Mouse (Mus musculus) forebrain, embryonic 10.5 days (tissue): Measurements from ENCODE around the gene Aqp3. TPM values are rescaled to one million over a fixed set of nuclear protein-coding genes. Genes with fewer than 3 reads are reported as not detected.

Source experiments
- DNase-seq: peaks from one replicate; pipeline ENCODE4 v3.0.0-alpha.2; 2017; ENCODE audit warnings: low spot score; ENCODE audit errors: extremely low spot score
- H3K27ac ChIP-seq: fragments of 300-500 bp; sonication (generic); 2 replicates; pipeline ENCODE4 v1.5.1; 2016; ENCODE audit warnings: mild to moderate bottlenecking
- H3K27me3 ChIP-seq: fragments of 300-500 bp; sonication (generic); 2 replicates; pipeline ENCODE4 v1.6.1; 2016; ENCODE audit warnings: mild to moderate bottlenecking; ENCODE audit not compliant: poor library complexity, severe bottlenecking
- H3K36me3 ChIP-seq: fragments of 300-500 bp; sonication (generic); replicated peaks from 2 replicates; pipeline ENCODE4 v1.6.1; 2016; ENCODE audit warnings: mild to moderate bottlenecking, moderate library complexity
- H3K4me1 ChIP-seq: fragments of 300-500 bp; sonication (generic); 2 replicates; pipeline ENCODE4 v1.6.1; 2016
- H3K4me3 ChIP-seq: fragments of 300-500 bp; sonication (generic); 2 replicates; pipeline ENCODE4 v1.5.1; 2016; ENCODE audit warnings: mild to moderate bottlenecking, moderate library complexity
- H3K9me3 ChIP-seq: fragments of 300-500 bp; sonication (generic); 2 replicates; pipeline ENCODE4 v1.6.1; 2016; ENCODE audit warnings: mild to moderate bottlenecking, moderate library complexity
- WGBS: fragments of 180-500 bp; shearing (Covaris S2); methylation state at CpG from one replicate; pipeline ENCODE4 v1.1.7; 2016; 5-methylcytosine and 5-hydroxymethylcytosine counted together
- polyA plus RNA-seq: library from polyadenylated mRNA; unstranded; fragments of >200 nt; fragmentation: Nextera tagmentation; extraction: Ambion mirVana; gene quantifications from 2 replicates; pipeline ENCODE4 v1.2.1, GENCODE M21; 2016

Aqp3 gene
- polyA plus RNA-seq, 1 experiment from 2014 or later: 4.9 TPM

DNA sequence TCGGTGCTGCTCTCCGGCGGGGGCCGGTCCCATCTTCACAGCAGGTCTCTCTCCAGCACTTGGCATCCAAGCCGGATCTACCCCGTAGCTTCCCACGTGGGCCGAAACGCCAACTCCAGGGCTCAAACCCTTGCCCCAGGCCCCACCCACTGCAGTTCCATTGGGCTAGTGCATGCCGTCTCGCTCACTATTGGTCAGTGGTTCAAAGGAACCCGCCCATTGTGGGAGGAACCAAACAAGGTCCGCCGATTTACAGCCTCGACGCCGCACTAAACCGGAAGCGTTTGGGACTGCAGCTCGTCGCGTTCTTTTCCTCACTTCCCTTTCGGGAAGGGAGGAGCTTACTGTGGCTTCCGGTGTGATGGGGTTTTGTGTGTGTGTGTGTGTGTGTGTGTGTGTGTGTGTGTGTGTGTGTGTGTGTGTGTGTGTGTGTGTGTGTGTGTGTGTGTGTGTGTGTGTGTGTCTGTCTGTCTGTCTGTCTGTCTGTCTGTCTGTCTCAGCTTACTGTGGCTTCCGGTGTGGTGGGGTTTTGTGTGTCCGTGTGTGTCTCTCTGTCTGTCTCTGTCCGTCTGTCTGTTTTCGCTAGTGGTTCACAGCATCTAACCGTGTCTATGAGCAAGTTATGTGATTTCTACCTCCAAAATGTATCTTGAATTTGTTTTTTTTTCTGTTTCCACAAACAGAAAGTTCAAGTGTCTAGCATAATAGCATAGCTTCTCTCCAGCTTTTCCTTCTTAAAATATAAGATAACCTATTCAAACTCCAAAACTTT, 26.4 kb upstream of the Aqp3 start, which contains the start of gene Nol6:
TSS of gene Nol6 (minus strand) at position 276 of the 772 bp plus-strand sequence.
- Histone ChIP-seq H3K4me3 (peak within 1 kb of the TSS; percentile 70), H3K4me1 (peaks cover 9% of the 10 kb centered on the region), H3K9me3 (no peaks in the 10 kb centered on the region), H3K36me3 (peaks cover 35% of the 10 kb centered on the region), H3K27me3 (no peaks in the 10 kb centered on the region), H3K27ac (peak within 1 kb of the TSS; percentile 81)
- DNase-seq: peak; percentile 98
- 2% methylated on average over 29 of the region's 29 CpGs for WGBS

DNA sequence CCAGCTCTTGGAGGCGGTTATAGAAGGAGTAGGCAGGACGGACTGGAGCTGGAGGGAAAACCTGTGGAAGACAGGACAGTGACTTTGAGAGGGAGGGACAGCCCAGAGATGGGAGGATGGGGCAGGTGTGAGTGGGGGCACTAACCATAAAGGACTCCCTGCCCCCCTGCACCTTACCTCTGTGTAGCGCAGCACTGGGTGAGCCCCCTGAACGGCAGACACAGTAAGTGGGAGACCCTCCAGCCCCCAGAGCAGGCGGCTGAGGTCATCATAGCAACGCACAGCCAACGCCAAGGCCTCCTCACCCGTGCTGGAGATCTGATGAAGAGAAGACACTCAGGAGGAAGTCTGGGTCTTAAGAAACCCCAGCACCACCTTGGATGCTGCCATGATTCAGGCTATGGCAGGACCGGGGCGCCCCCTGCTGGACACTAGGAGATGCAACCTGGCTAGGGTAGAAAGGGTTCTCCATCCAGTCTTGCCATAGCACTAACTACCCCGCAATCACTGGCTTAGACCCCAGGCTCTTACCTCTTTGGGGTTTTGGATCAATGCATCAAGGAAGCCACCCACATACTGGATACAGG, 20.8 kb upstream of the Aqp3 start:
- Histone ChIP-seq H3K4me1 (peaks cover 9% of the 10 kb centered on the region), H3K9me3 (no peaks in the 10 kb centered on the region), H3K4me3 (no peak overlapping the region), H3K27ac (no peak overlapping the region), H3K27me3 (no peaks in the 10 kb centered on the region), H3K36me3 (peaks cover 91% of the 10 kb centered on the region)
- DNase-seq: peak; percentile 70
- WGBS: 79% methylated on average over 11 of the region's 11 CpGs

DNA sequence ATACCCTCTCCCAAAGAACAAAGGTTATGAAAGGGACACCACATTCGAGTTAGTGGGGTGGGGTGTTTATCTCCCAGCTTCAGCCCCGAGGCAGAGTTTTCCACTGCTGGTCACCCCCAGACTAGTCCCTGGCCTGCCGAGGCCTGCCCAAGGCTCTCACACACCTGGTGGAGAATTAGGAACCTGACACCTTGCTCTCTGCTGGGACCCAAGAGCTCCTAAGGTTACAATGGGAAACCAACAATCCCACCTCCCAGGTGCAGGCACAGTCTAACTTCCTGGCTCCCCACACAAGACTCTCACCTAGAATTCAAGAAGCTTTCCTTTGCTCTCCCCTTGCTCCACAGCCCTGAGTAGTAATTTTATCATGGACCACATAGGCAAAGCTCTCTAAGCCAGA, 18.8 kb upstream of the Aqp3 start:
- H3K4me3 ChIP-seq: no peak overlapping the region
- no peaks in the 10 kb centered on the region for H3K9me3 ChIP-seq
- H3K4me1 ChIP-seq: no peaks in the 10 kb centered on the region
- no peaks in the 10 kb centered on the region for H3K27me3 ChIP-seq
- WGBS: 81% methylated on average over 3 of the region's 3 CpGs
- no peak overlapping the region for H3K27ac ChIP-seq
- DNase-seq: no peak
- H3K36me3 ChIP-seq: peaks cover 82% of the 10 kb centered on the region

GRCm38 (mm10) chr4:41115793-41116192, 17.8 kb upstream of the Aqp3 start:
- WGBS: 93% methylated on average over 15 of the region's 15 CpGs
- Histone ChIP-seq H3K4me1 (no peaks in the 10 kb centered on the region), H3K27me3 (no peaks in the 10 kb centered on the region), H3K27ac (no peak overlapping the region), H3K9me3 (no peaks in the 10 kb centered on the region), H3K4me3 (no peak overlapping the region), H3K36me3 (peaks cover 72% of the 10 kb centered on the region)
- no peak for DNase-seq

DNA sequence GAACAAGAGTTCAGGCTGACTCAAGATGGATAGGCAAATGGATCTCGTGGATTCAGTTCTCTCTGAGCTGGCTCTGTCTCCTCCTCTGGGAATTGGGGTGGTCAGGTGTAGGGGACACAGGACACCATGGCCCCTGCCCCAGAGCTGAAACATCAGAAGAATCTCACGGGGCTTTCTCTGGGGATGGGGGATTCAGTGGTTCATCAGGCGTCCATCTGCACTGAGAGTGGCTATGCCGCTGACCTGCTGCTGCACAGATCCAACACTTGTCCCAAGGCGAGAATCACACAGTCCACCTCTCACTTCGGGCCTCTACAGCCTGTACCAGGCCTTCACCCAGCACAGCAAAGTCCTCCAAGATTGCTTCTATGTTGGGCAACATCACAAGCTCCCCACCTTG, 17.1 kb upstream of the Aqp3 start:
- WGBS: 74% methylated on average over 6 of the region's 6 CpGs
- no peaks in the 10 kb centered on the region for H3K27me3 ChIP-seq
- H3K9me3 ChIP-seq: no peaks in the 10 kb centered on the region
- peaks cover 65% of the 10 kb centered on the region for H3K36me3 ChIP-seq
- H3K4me1 ChIP-seq: no peaks in the 10 kb centered on the region
- DNase-seq: no peak
- no peak overlapping the region for H3K27ac ChIP-seq
- no peak overlapping the region for H3K4me3 ChIP-seq

- Histone ChIP-seq H3K36me3 (peaks cover 59% of the 10 kb centered on the region), H3K9me3 (no peaks in the 10 kb centered on the region), H3K27ac (no peak overlapping the region), H3K4me3 (no peak overlapping the region), H3K4me1 (no peaks in the 10 kb centered on the region), H3K27me3 (no peaks in the 10 kb centered on the region)
- WGBS: 74% methylated on average over 9 of the region's 9 CpGs
- DNase-seq: no peak
These were observed 16.5 kb upstream of the Aqp3 start for GRCm38 (mm10) chr4:41114358-41115070.

- WGBS: 85% methylated on average over 10 of the region's 10 CpGs
- Histone ChIP-seq H3K4me3 (no peak overlapping the region), H3K27me3 (no peaks in the 10 kb centered on the region), H3K36me3 (peaks cover 3% of the 10 kb centered on the region), H3K9me3 (no peaks in the 10 kb centered on the region), H3K4me1 (no peaks in the 10 kb centered on the region), H3K27ac (no peak overlapping the region)
- no peak for DNase-seq
These were observed 10.9 kb upstream of the Aqp3 start for GRCm38 (mm10) chr4:41108717-41109425.

DNA sequence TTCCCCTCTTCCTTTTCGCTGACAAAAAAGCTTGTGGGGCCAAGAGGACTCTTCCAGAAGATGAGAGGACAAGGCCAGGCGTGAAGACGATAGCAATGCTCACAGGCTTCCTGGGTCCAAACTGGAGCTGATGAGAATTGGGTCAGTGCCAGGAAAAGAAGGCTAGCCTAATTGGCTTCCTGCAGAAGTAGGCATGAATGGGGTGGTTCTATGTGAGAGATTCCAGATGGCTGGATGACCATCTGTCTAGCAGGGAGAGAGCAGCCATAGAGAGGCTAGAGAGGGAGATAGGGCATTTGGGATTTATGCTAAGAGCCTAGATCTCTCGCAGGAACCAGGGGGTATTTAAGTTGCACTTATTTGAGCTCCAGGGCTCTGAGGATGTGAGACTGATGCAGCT, 9.5 kb upstream of the Aqp3 start:
- Histone ChIP-seq H3K4me3 (no peak overlapping the region), H3K36me3 (no peaks in the 10 kb centered on the region), H3K27ac (no peak overlapping the region), H3K9me3 (no peaks in the 10 kb centered on the region), H3K27me3 (no peaks in the 10 kb centered on the region), H3K4me1 (no peaks in the 10 kb centered on the region)
- WGBS: 85% methylated on average over 4 of the region's 4 CpGs
- DNase-seq: no peak

DNA sequence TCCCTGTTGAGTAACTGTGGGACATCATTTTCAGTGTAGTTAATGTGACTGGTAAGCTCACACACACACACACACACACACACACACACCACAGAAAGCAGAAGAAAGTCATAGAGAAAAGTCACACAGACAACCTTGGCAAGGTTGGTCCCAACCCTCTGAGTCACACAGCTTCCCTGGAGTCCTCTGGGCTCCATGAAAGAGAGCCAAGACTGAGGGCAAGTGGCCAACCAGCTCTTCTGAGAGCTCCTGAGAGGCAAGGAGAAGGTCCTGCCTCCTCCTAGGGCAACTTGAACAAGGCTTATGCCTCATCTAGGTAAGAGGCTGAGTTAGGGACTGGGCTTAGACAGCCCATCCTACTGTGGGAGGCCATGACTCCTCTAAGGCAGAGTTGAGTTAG, 4.9 kb upstream of the Aqp3 start:
- H3K36me3 ChIP-seq: no peaks in the 10 kb centered on the region
- DNase-seq: no peak
- H3K27ac ChIP-seq: no peak overlapping the region
- no peaks in the 10 kb centered on the region for H3K9me3 ChIP-seq
- peaks cover 21% of the 10 kb centered on the region for H3K27me3 ChIP-seq
- no peak overlapping the region for H3K4me3 ChIP-seq
- peaks cover 12% of the 10 kb centered on the region for H3K4me1 ChIP-seq

DNA sequence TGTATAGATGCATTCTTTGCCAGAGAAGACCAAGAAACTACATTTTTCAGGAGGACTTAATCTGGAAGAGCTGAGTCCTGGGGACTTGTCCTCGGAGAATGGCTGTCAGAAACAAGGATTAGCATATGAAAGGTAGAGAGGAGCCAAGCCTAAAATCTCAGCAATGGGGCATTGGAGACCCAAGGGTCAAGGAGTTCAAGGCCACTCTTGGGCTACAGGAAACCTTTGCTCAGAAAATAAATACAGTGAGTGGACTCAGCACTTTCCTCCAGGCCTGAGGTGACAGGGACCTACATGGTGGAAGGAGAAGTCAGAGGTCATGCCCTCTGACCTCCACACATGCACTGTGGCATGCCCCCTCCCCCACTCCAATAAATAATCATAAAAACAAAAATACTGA, 3.0 kb upstream of the Aqp3 start:
- 52% methylated on average over 1 of the region's 1 CpGs for WGBS
- no peak for DNase-seq
- no peak overlapping the region for H3K27ac ChIP-seq
- peaks cover 23% of the 10 kb centered on the region for H3K4me1 ChIP-seq
- peaks cover 40% of the 10 kb centered on the region for H3K27me3 ChIP-seq
- H3K4me3 ChIP-seq: no peak overlapping the region
- H3K9me3 ChIP-seq: no peaks in the 10 kb centered on the region
- H3K36me3 ChIP-seq: no peaks in the 10 kb centered on the region

- WGBS: 21% methylated on average over 11 of the region's 11 CpGs
- H3K27me3 ChIP-seq: peaks cover 50% of the 10 kb centered on the region
- no peaks in the 10 kb centered on the region for H3K36me3 ChIP-seq
- H3K4me1 ChIP-seq: peaks cover 34% of the 10 kb centered on the region
- H3K27ac ChIP-seq: no peak overlapping the region
- DNase-seq: no peak
- H3K4me3 ChIP-seq: peak overlapping the region; percentile 58
- H3K9me3 ChIP-seq: no peaks in the 10 kb centered on the region
These were observed 581 bp upstream of the Aqp3 start for GRCm38 (mm10) chr4:41098577-41098951.

GRCm38 (mm10) chr4:41097381-41097780, 602 bp downstream of the Aqp3 start:
- peaks cover 50% of the 10 kb centered on the region for H3K27me3 ChIP-seq
- peak overlapping the region; percentile 58 for H3K4me3 ChIP-seq
- H3K9me3 ChIP-seq: no peaks in the 10 kb centered on the region
- no peak for DNase-seq
- WGBS: 40% methylated on average over 13 of the region's 13 CpGs
- peaks cover 34% of the 10 kb centered on the region for H3K4me1 ChIP-seq
- H3K27ac ChIP-seq: no peak overlapping the region
- H3K36me3 ChIP-seq: no peaks in the 10 kb centered on the region
